Mouse (Mus musculus): Measurements from ENCODE around the gene 2010111I01Rik. TPM values are rescaled to one million over a fixed set of nuclear protein-coding genes. Genes with fewer than 3 reads are reported as not detected.
"Not testable (repeated sequence)": the region's sequence is repeated elsewhere in the genome, so short reads cannot be mapped to it uniquely, and the experiment has no call there.

2010111I01Rik gene
- polyA plus RNA-seq, 1 experiment from 2014 or later = 31.8 TPM

DNA sequence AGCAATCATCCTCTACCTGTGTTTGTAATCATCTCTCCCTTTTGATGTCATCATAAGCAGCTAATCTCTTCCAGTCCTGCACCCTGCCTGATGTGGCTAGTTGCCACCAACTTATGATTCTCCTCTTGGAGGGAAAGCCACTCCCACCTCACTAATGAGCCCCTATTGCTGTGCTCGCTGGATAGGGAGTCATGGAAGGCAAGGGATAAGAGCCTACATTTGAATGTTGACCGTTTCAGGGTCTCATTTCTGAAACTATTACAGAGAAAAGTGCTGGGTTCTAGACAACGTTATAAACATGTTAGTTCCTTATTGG, 109.9 kb downstream of the 2010111I01Rik start:
- no peaks in the 10 kb centered on the region for H3K27me3 ChIP-seq (ENCODE audit: control insufficient read depth, insufficient read depth, low read length)
- H3K4me1 ChIP-seq (ENCODE audit: control insufficient read depth, insufficient read depth, low read length) = no peaks in the 10 kb centered on the region
- no peak overlapping the region for H3K4me2 ChIP-seq
- H3K27ac ChIP-seq (ENCODE audit: low read depth, low read length) = no peak overlapping the region
- H3K9ac ChIP-seq (ENCODE audit: low read length) = no peak overlapping the region
- no peak for DNase-seq (ENCODE audit: low spot score, missing footprints)
- ATAC-seq (ENCODE audit: low FRiP score) = no peak
- H3K4me3 ChIP-seq (ENCODE audit: low read depth, low read length) = no peak overlapping the region
- 84% methylated on average over 3 of the region's 3 CpGs for WGBS
- no peaks in the 10 kb centered on the region for H3K36me3 ChIP-seq (ENCODE audit: control insufficient read depth, insufficient read depth, low read length)
- H3K9me3 ChIP-seq (ENCODE audit: control insufficient read depth, low read length) = no peaks in the 10 kb centered on the region

DNA sequence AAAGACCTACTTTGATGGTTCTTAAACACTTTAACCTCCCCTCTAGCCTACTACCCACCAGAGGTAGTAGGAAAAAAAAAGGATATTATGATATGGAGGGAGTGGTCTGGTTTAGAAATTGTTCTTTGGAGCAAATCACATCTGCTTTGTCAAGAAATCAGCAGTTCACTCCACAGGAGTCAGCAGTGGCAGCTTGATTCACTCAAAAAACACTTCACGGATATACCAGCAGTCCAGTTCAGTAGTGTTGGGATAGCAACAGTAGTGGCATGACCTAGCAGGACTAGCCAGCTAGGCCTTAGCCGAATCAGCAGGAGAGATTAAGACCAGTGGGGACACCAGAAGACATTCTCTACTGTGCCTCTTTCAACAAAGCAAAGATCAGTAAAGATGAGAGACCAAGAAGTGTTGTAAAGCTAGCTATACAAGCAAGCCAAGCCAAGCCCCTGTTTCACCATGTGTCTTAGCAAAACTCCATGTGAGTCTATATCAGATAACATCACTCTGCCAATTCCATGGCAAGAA, 110.7 kb downstream of the 2010111I01Rik start:
- 0 out of 2 replicates have a peak, but pooled peaks cover 2% of the 10 kb centered on the region for H3K4me1 ChIP-seq (ENCODE audit: control insufficient read depth, insufficient read depth, low read length)
- 82% methylated on average over 2 of the region's 2 CpGs for WGBS
- no peak overlapping the region for H3K27ac ChIP-seq (ENCODE audit: low read depth, low read length)
- no peaks in the 10 kb centered on the region for H3K27me3 ChIP-seq (ENCODE audit: control insufficient read depth, insufficient read depth, low read length)
- no peak overlapping the region for H3K4me2 ChIP-seq
- ATAC-seq (ENCODE audit: low FRiP score) (no peak), DNase-seq (ENCODE audit: low spot score, missing footprints) (peak; percentile 39)
- H3K9ac ChIP-seq (ENCODE audit: low read length) = no peak overlapping the region
- no peaks in the 10 kb centered on the region for H3K36me3 ChIP-seq (ENCODE audit: control insufficient read depth, insufficient read depth, low read length)
- H3K9me3 ChIP-seq (ENCODE audit: control insufficient read depth, low read length) = no peaks in the 10 kb centered on the region
- H3K4me3 ChIP-seq (ENCODE audit: low read depth, low read length) = no peak overlapping the region

DNA sequence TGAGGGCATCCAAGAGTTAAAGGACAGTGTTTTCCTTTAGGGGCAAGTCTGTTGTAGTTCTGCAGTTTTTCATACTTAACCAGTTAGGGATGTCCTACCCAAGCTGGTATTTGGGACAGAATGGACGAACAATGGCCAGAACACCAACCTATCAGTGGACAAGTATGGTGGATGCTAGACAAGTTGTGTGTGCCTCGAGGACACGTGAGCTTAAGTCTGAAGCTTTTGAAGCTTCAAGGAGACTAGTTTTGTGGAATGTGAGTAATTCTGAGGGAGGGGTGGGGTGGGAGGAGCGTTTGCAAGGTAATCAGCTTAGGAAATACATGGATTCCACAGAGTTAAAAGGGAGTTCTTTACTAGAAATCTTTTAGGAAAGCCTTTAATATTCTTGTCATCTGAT, 115.5 kb downstream of the 2010111I01Rik start:
- ATAC-seq (ENCODE audit: low FRiP score) (no peak), DNase-seq (ENCODE audit: low spot score, missing footprints) (no peak)
- Histone ChIP-seq H3K4me3 (ENCODE audit: low read depth, low read length) (no peak overlapping the region), H3K4me1 (ENCODE audit: control insufficient read depth, insufficient read depth, low read length) (0 out of 2 replicates have a peak, but pooled peaks cover 2% of the 10 kb centered on the region), H3K9me3 (ENCODE audit: control insufficient read depth, low read length) (no peaks in the 10 kb centered on the region), H3K27me3 (ENCODE audit: control insufficient read depth, insufficient read depth, low read length) (no peaks in the 10 kb centered on the region), H3K4me2 (no peak overlapping the region), H3K27ac (ENCODE audit: low read depth, low read length) (no peak overlapping the region), H3K9ac (ENCODE audit: low read length) (no peak overlapping the region), H3K36me3 (ENCODE audit: control insufficient read depth, insufficient read depth, low read length) (no peaks in the 10 kb centered on the region)
- 23% methylated on average over 4 of the region's 4 CpGs for WGBS

GRCm38 (mm10) chr13:63080823-63081222, 116.1 kb downstream of the 2010111I01Rik start:
- no peaks in the 10 kb centered on the region for H3K27me3 ChIP-seq (ENCODE audit: control insufficient read depth, insufficient read depth, low read length)
- H3K4me3 ChIP-seq (ENCODE audit: low read depth, low read length) = no peak overlapping the region
- 0 out of 2 replicates have a peak, but pooled peaks cover 2% of the 10 kb centered on the region for H3K4me1 ChIP-seq (ENCODE audit: control insufficient read depth, insufficient read depth, low read length)
- H3K4me2 ChIP-seq = no peak overlapping the region
- ATAC-seq (ENCODE audit: low FRiP score) = no peak
- DNase-seq (ENCODE audit: low spot score, missing footprints) = no peak
- no peaks in the 10 kb centered on the region for H3K36me3 ChIP-seq (ENCODE audit: control insufficient read depth, insufficient read depth, low read length)
- no peaks in the 10 kb centered on the region for H3K9me3 ChIP-seq (ENCODE audit: control insufficient read depth, low read length)
- no peak overlapping the region for H3K27ac ChIP-seq (ENCODE audit: low read depth, low read length)
- H3K9ac ChIP-seq (ENCODE audit: low read length) = no peak overlapping the region
- WGBS = 84% methylated on average over 2 of the region's 2 CpGs

DNA sequence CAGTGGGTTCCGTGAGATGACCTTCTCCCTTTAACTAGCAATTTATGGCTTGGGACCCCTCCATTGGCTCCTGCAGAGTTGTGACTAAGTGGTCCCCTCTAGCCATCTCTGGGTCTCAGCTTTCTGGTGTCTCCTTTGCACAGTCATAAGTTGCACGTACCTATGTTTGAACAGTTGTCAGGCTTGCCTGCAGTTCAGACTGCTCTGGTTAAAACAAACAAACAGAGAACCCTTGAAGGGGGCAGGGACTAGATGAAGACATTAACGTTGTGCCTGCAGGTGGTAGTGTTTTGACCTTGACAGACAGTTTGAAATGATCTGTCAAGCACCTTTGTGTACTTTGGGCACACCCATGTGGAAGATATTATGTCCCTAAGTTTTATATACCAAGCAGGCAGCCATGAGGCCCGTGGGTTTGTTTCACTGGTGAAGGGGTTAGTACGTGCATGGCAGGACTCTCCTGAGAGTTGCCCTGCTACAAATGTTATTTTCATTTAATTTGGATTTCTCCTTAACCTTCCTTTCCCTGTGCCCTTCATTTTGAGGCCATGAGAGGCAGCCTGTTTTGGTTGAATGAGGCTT, 118.0 kb downstream of the 2010111I01Rik start:
- Histone ChIP-seq H3K9ac (ENCODE audit: low read length) (no peak overlapping the region), H3K4me1 (ENCODE audit: control insufficient read depth, insufficient read depth, low read length) (0 out of 2 replicates have a peak, but pooled peaks cover 2% of the 10 kb centered on the region), H3K4me2 (no peak overlapping the region), H3K36me3 (ENCODE audit: control insufficient read depth, insufficient read depth, low read length) (no peaks in the 10 kb centered on the region), H3K27ac (ENCODE audit: low read depth, low read length) (no peak overlapping the region), H3K27me3 (ENCODE audit: control insufficient read depth, insufficient read depth, low read length) (no peaks in the 10 kb centered on the region), H3K9me3 (ENCODE audit: control insufficient read depth, low read length) (no peaks in the 10 kb centered on the region), H3K4me3 (ENCODE audit: low read depth, low read length) (no peak overlapping the region)
- WGBS = 76% methylated on average over 5 of the region's 5 CpGs
- ATAC-seq (ENCODE audit: low FRiP score) = no peak
- DNase-seq (ENCODE audit: low spot score, missing footprints) = no peak

DNA sequence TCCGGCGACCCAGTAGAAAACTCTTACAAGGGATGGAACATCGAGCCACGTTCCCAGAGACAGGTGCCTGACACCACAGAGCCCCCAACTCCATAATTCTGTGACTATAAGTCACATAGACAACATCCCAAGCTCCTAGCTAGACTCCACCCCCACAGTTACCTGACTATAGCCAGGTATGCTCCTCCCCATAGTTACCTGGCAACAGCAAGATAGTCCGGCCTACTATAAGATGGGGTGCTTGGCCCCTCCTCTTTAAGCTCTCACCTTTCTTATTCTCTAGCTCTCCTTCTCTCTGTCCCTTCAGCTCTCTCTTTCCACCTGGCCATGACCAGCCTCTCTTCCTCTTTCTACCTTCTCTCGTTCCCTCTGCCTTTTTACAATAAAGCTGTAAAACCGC, 118.4 kb downstream of the 2010111I01Rik start:
- not testable (repeated sequence) for ATAC-seq (ENCODE audit: low FRiP score); DNase-seq (ENCODE audit: low spot score, missing footprints); H3K9ac ChIP-seq (ENCODE audit: low read length); H3K9me3 ChIP-seq (ENCODE audit: control insufficient read depth, low read length); H3K27ac ChIP-seq (ENCODE audit: low read depth, low read length); H3K4me1 ChIP-seq (ENCODE audit: control insufficient read depth, insufficient read depth, low read length); H3K36me3 ChIP-seq (ENCODE audit: control insufficient read depth, insufficient read depth, low read length); H3K4me2 ChIP-seq; H3K27me3 ChIP-seq (ENCODE audit: control insufficient read depth, insufficient read depth, low read length); H3K4me3 ChIP-seq (ENCODE audit: low read depth, low read length)
- 77% methylated on average over 7 of the region's 7 CpGs for WGBS

- H3K4me3 ChIP-seq (ENCODE audit: low read depth, low read length) = no peak overlapping the region
- 0 out of 2 replicates have a peak, but pooled peaks cover 2% of the 10 kb centered on the region for H3K4me1 ChIP-seq (ENCODE audit: control insufficient read depth, insufficient read depth, low read length)
- no peak overlapping the region for H3K9ac ChIP-seq (ENCODE audit: low read length)
- WGBS = 76% methylated on average over 8 of the region's 8 CpGs
- H3K27ac ChIP-seq (ENCODE audit: low read depth, low read length) = no peak overlapping the region
- DNase-seq (ENCODE audit: low spot score, missing footprints) (no peak), ATAC-seq (ENCODE audit: low FRiP score) (no peak)
- H3K27me3 ChIP-seq (ENCODE audit: control insufficient read depth, insufficient read depth, low read length) = no peaks in the 10 kb centered on the region
- H3K36me3 ChIP-seq (ENCODE audit: control insufficient read depth, insufficient read depth, low read length) = no peaks in the 10 kb centered on the region
- H3K9me3 ChIP-seq (ENCODE audit: control insufficient read depth, low read length) = no peaks in the 10 kb centered on the region
- H3K4me2 ChIP-seq = no peak overlapping the region
These were observed 119.0 kb downstream of the 2010111I01Rik start for GRCm38 (mm10) chr13:63083663-63084062.

DNA sequence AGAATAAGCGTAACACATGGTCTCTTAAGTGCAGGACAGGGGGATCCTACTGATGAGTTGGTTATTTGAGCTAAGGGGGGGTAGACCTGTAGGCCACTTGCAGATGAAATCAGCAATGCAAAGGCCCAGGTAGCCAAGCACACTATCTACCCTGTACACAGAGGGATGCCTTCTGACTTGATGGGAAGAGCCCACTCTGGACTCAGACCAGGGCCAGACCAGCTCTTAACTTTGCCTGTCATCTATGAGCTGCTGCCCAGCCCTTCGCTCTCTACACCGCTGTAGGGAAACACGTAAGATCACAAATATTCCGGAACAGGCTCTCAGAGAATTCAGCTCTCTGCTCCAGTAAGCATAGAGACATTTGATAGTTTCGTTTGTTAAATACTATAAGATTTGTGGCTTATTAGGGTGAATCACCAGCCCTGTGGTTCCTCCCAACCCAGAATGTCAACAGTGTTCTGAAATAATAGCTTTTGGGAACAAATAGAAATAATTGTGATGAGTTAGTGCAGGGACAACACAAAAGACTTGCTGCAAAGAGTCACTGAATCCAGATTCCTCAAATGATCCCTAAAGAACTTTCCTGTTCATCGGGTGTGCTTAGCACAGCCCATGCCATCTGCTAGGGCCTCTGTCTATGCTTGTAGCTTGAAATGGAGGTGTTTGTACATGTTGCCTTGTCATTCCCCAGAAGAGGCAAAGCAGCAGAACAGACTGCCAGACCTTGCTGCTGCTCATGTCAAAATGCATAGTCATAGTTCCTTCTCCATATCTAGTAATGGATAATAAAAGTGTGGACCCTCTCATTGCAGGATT, 123.4 kb downstream of the 2010111I01Rik start:
- WGBS = 94% methylated on average over 7 of the region's 7 CpGs
- no peaks in the 10 kb centered on the region for H3K36me3 ChIP-seq (ENCODE audit: control insufficient read depth, insufficient read depth, low read length)
- no peak overlapping the region for H3K9ac ChIP-seq (ENCODE audit: low read length)
- no peaks in the 10 kb centered on the region; the same call in 1 of the 2 replicates for H3K4me1 ChIP-seq (ENCODE audit: control insufficient read depth, insufficient read depth, low read length)
- no peaks in the 10 kb centered on the region for H3K9me3 ChIP-seq (ENCODE audit: control insufficient read depth, low read length)
- no peak overlapping the region for H3K4me3 ChIP-seq (ENCODE audit: low read depth, low read length)
- DNase-seq (ENCODE audit: low spot score, missing footprints) = no peak
- no peak overlapping the region for H3K27ac ChIP-seq (ENCODE audit: low read depth, low read length)
- ATAC-seq (ENCODE audit: low FRiP score) = no peak
- no peak overlapping the region for H3K4me2 ChIP-seq
- no peaks in the 10 kb centered on the region for H3K27me3 ChIP-seq (ENCODE audit: control insufficient read depth, insufficient read depth, low read length)

DNA sequence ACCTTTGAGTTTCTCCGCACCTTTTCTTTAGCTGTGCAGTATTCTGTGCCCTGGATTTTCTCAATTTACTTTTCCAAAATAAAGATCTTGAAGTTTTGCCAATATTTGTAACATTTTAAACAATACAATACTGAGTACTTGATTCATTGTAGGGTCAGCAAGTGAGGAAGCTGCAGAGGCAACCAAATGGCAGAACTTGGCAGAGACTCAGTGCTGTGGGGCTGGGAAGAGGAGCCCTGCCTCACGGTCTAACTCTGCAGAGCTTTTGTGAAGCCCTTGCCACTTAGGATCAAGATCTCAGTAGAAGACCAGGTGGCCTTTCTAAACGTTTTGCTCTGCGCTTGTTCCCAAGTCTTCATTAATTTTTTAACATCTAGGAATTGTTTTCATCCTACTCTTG, 124.8 kb downstream of the 2010111I01Rik start:
- DNase-seq (ENCODE audit: low spot score, missing footprints) (no peak), ATAC-seq (ENCODE audit: low FRiP score) (no peak)
- WGBS = 80% methylated on average over 4 of the region's 4 CpGs
- peaks cover 2% of the 10 kb centered on the region for H3K4me1 ChIP-seq (ENCODE audit: control insufficient read depth, insufficient read depth, low read length)
- H3K9ac ChIP-seq (ENCODE audit: low read length) = no peak overlapping the region
- no peaks in the 10 kb centered on the region for H3K36me3 ChIP-seq (ENCODE audit: control insufficient read depth, insufficient read depth, low read length)
- no peak overlapping the region for H3K4me3 ChIP-seq (ENCODE audit: low read depth, low read length)
- no peak overlapping the region for H3K27ac ChIP-seq (ENCODE audit: low read depth, low read length)
- H3K4me2 ChIP-seq = no peak overlapping the region
- H3K27me3 ChIP-seq (ENCODE audit: control insufficient read depth, insufficient read depth, low read length) = no peaks in the 10 kb centered on the region
- H3K9me3 ChIP-seq (ENCODE audit: control insufficient read depth, low read length) = no peaks in the 10 kb centered on the region
